Mouse (Mus musculus): ENCODE measurements around the gene Rxra.

DNA sequence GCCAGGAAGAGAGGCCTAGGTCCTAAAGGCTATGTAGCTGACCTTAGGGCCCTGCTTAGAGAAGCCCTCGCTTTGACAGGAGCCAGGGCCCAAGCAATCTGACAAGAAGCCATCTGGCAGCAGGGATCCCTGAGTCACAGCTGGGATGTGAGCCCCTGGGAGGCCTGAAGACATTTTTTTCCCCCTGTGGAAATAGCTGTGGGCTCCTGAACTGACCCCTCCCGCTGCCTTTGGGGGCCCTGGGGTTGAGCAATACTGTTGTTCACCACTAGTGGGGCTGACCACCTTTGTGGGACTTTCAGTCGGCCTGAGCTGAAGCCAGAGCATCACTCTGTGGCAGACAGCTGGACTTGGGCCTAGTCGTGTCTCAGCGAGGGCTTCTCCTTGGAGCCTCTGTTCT is 99.4 kb downstream of the Rxra start:
- no peak for TF ChIP-seq CTCF (IDR thresholded peaks at IDR 0.05; ENCODE audit: extremely low read depth, insufficient read depth, insufficient read length, insufficient replicate concordance)
- TF ChIP-seq POLR2A (IDR thresholded peaks at IDR 0.05; ENCODE audit: low read depth, low read length), result no peak

Measured in spleen, adult 2 months (tissue).